Mouse (Mus musculus): Measurements from ENCODE around the gene Aak1. TPM values are rescaled to one million over a fixed set of nuclear protein-coding genes. Genes with fewer than 3 reads are reported as not detected.

Aak1 gene
- polyA plus RNA-seq, 1 experiment from 2014 or later = 2.2 TPM

GRCm38 (mm10) chr6:86854941-86855340, 5.6 kb downstream of the Aak1 start:
- no peak for DNase-seq
- Histone ChIP-seq H3K9ac (replicated peaks) (no peak overlapping the region), H3K4me2 (ENCODE audit: low read depth, low read length) (no peak overlapping the region), H3K9me3 (ENCODE audit: low read length) (no peaks in the 10 kb centered on the region), H3K4me1 (ENCODE audit: insufficient read depth) (peaks cover 37% of the 10 kb centered on the region), H3K27ac (ENCODE audit: low read depth) (no peak overlapping the region), H3K36me3 (replicated peaks; ENCODE audit: insufficient read depth, low read length) (peaks cover 6% of the 10 kb centered on the region; the same call in 1 of the 2 replicates), H3K27me3 (ENCODE audit: insufficient read depth, low read length) (no peaks in the 10 kb centered on the region), H3K4me3 (ENCODE audit: low read depth, low read length) (no peak overlapping the region)
- no peak for ATAC-seq
- WGBS (ENCODE audit: insufficient replicate concordance) = 88% methylated on average over 4 of the region's 4 CpGs
- TF ChIP-seq EP300 (IDR thresholded peaks at IDR 0.05; ENCODE audit: low read depth) (no peak), CTCF (IDR thresholded peaks at IDR 0.05; ENCODE audit: low read depth) (no peak)

- H3K4me1 ChIP-seq (ENCODE audit: insufficient read depth) = peaks cover 7% of the 10 kb centered on the region
- ATAC-seq (no peak), DNase-seq (no peak)
- no peak overlapping the region for H3K4me2 ChIP-seq (ENCODE audit: low read depth, low read length)
- TF ChIP-seq CTCF (IDR thresholded peaks at IDR 0.05; ENCODE audit: low read depth) = no peak
- TF ChIP-seq EP300 (IDR thresholded peaks at IDR 0.05; ENCODE audit: low read depth) = no peak
- no peak overlapping the region for H3K27ac ChIP-seq (ENCODE audit: low read depth)
- WGBS (ENCODE audit: insufficient replicate concordance) = 59% methylated on average over 3 of the region's 3 CpGs
- no peaks in the 10 kb centered on the region for H3K27me3 ChIP-seq (ENCODE audit: insufficient read depth, low read length)
- no peak overlapping the region for H3K9ac ChIP-seq (replicated peaks)
- no peak overlapping the region for H3K4me3 ChIP-seq (ENCODE audit: low read depth, low read length)
- H3K36me3 ChIP-seq (replicated peaks; ENCODE audit: insufficient read depth, low read length) = peaks cover 16% of the 10 kb centered on the region
- no peaks in the 10 kb centered on the region for H3K9me3 ChIP-seq (ENCODE audit: low read length)
Measured at GRCm38 (mm10) chr6:86858606-86859005, 9.3 kb downstream of the Aak1 start.

- TF ChIP-seq EP300 (IDR thresholded peaks at IDR 0.05; ENCODE audit: low read depth) = no peak
- no peak for TF ChIP-seq CTCF (IDR thresholded peaks at IDR 0.05; ENCODE audit: low read depth)
Measured at GRCm38 (mm10) chr6:86860732-86861463, 11.6 kb downstream of the Aak1 start.

GRCm38 (mm10) chr6:86864358-86864757, 15.0 kb downstream of the Aak1 start:
- H3K27me3 ChIP-seq (ENCODE audit: insufficient read depth, low read length) = no peaks in the 10 kb centered on the region
- no peak overlapping the region for H3K4me2 ChIP-seq (ENCODE audit: low read depth, low read length)
- no peaks in the 10 kb centered on the region for H3K9me3 ChIP-seq (ENCODE audit: low read length)
- DNase-seq (no peak), ATAC-seq (no peak)
- H3K9ac ChIP-seq (replicated peaks) = no peak overlapping the region
- TF ChIP-seq EP300 (IDR thresholded peaks at IDR 0.05; ENCODE audit: low read depth) = no peak
- no peak for TF ChIP-seq CTCF (IDR thresholded peaks at IDR 0.05; ENCODE audit: low read depth)
- H3K4me1 ChIP-seq (ENCODE audit: insufficient read depth) = peaks cover 2% of the 10 kb centered on the region; the same call in 1 of the 2 replicates
- no peak overlapping the region for H3K27ac ChIP-seq (ENCODE audit: low read depth)
- H3K36me3 ChIP-seq (replicated peaks; ENCODE audit: insufficient read depth, low read length) = peaks cover 11% of the 10 kb centered on the region
- 84% methylated on average over 3 of the region's 3 CpGs for WGBS (ENCODE audit: insufficient replicate concordance)
- no peak overlapping the region for H3K4me3 ChIP-seq (ENCODE audit: low read depth, low read length)

More at GRCm38 (mm10) chr6:86860732-86861463, 11.6 kb downstream of the Aak1 start:
- Histone ChIP-seq H3K4me1 (ENCODE audit: insufficient read depth) (peaks cover 6% of the 10 kb centered on the region; the same call in 1 of the 2 replicates), H3K4me3 (ENCODE audit: low read depth, low read length) (no peak overlapping the region), H3K9ac (replicated peaks) (no peak overlapping the region), H3K27me3 (ENCODE audit: insufficient read depth, low read length) (no peaks in the 10 kb centered on the region), H3K27ac (ENCODE audit: low read depth) (no peak overlapping the region), H3K9me3 (ENCODE audit: low read length) (no peaks in the 10 kb centered on the region), H3K36me3 (replicated peaks; ENCODE audit: insufficient read depth, low read length) (peaks cover 11% of the 10 kb centered on the region), H3K4me2 (ENCODE audit: low read depth, low read length) (no peak overlapping the region)
- 84% methylated on average over 9 of the region's 9 CpGs for WGBS (ENCODE audit: insufficient replicate concordance)
- ATAC-seq (no peak), DNase-seq (no peak)

GRCm38 (mm10) chr6:86870335-86870734, 21.0 kb downstream of the Aak1 start:
- Histone ChIP-seq H3K9ac (replicated peaks) (no peak overlapping the region), H3K4me3 (ENCODE audit: low read depth, low read length) (no peak overlapping the region), H3K4me1 (ENCODE audit: insufficient read depth) (peaks cover 22% of the 10 kb centered on the region), H3K36me3 (replicated peaks; ENCODE audit: insufficient read depth, low read length) (no peaks in the 10 kb centered on the region), H3K27ac (ENCODE audit: low read depth) (no peak overlapping the region), H3K4me2 (ENCODE audit: low read depth, low read length) (no peak overlapping the region), H3K9me3 (ENCODE audit: low read length) (no peaks in the 10 kb centered on the region), H3K27me3 (ENCODE audit: insufficient read depth, low read length) (no peaks in the 10 kb centered on the region)
- DNase-seq (no peak), ATAC-seq (no peak)
- TF ChIP-seq EP300 (IDR thresholded peaks at IDR 0.05; ENCODE audit: low read depth) = no peak
- no peak for TF ChIP-seq CTCF (IDR thresholded peaks at IDR 0.05; ENCODE audit: low read depth)
- WGBS (ENCODE audit: insufficient replicate concordance) = 67% methylated on average over 9 of the region's 9 CpGs

- Histone ChIP-seq H3K27me3 (ENCODE audit: insufficient read depth, low read length) (no peaks in the 10 kb centered on the region), H3K9me3 (ENCODE audit: low read length) (no peaks in the 10 kb centered on the region), H3K4me3 (ENCODE audit: low read depth, low read length) (no peak overlapping the region), H3K36me3 (replicated peaks; ENCODE audit: insufficient read depth, low read length) (no peaks in the 10 kb centered on the region), H3K27ac (ENCODE audit: low read depth) (no peak overlapping the region), H3K4me1 (ENCODE audit: insufficient read depth) (peaks cover 24% of the 10 kb centered on the region), H3K4me2 (ENCODE audit: low read depth, low read length) (no peak overlapping the region), H3K9ac (replicated peaks) (no peak overlapping the region)
- no peak for TF ChIP-seq CTCF (IDR thresholded peaks at IDR 0.05; ENCODE audit: low read depth)
- no peak for TF ChIP-seq EP300 (IDR thresholded peaks at IDR 0.05; ENCODE audit: low read depth)
- 72% methylated on average over 10 of the region's 10 CpGs for WGBS (ENCODE audit: insufficient replicate concordance)
- ATAC-seq = no peak
- no peak for DNase-seq
Measured at GRCm38 (mm10) chr6:86871783-86872182, 22.5 kb downstream of the Aak1 start.

All from liver, postnatal 0 days (tissue).